Mouse (Mus musculus) forebrain, embryonic 16.5 days (tissue): ENCODE results near the gene Klk1. TPM values are rescaled to one million over a fixed set of nuclear protein-coding genes. Genes with fewer than 3 reads are reported as not detected.

ENCODE experiments used
- polyA plus RNA-seq: library from polyadenylated mRNA; unstranded; fragments of >200 nt; fragmentation: Nextera tagmentation; extraction: Ambion mirVana; gene quantifications from 2 replicates; pipeline ENCODE4 v1.2.1, GENCODE M21; 2015

Gene Klk1
- polyA plus RNA-seq, 1 experiment from 2014 or later = not detected

Other genes with a start within 250 kb of the Klk1 start
- not detected in 2 replicates for gene Klk1b9, start 249.3 kb upstream of the Klk1 start, polyA plus RNA-seq
- gene Klk1b11, start 229.5 kb upstream of the Klk1 start, polyA plus RNA-seq = not detected in 2 replicates
- gene Klk1b26, start 213.2 kb upstream of the Klk1 start, polyA plus RNA-seq = not detected in 2 replicates
- gene Klk1b27, start 173.1 kb upstream of the Klk1 start, polyA plus RNA-seq = not detected in 2 replicates
- gene Klk1b21, start 123.0 kb upstream of the Klk1 start, polyA plus RNA-seq = not detected in 2 replicates
- gene Klk1b22, start 112.7 kb upstream of the Klk1 start, polyA plus RNA-seq = not detected in 2 replicates
- gene Klk1b16, start 88.6 kb upstream of the Klk1 start, polyA plus RNA-seq = not detected in 2 replicates
- not detected in 2 replicates for gene Klk1b24, start 37.1 kb upstream of the Klk1 start, polyA plus RNA-seq
- not detected in 2 replicates for gene Klk1b3, start 27.2 kb upstream of the Klk1 start, polyA plus RNA-seq
- gene Klk1b4, start 17.9 kb upstream of the Klk1 start, polyA plus RNA-seq = not detected in 2 replicates
- gene Klk1b5, start 9.4 kb upstream of the Klk1 start, polyA plus RNA-seq = not detected in 2 replicates
- gene Gm36864, start 10.8 kb downstream of the Klk1 start, polyA plus RNA-seq = not detected in 2 replicates
- 1.1 and 1.4 TPM in 2 replicates for gene 1700028J19Rik, start 21.3 kb downstream of the Klk1 start, polyA plus RNA-seq
- 240 and 264 TPM in 2 replicates for gene 2410002F23Rik, start 21.4 kb downstream of the Klk1 start, polyA plus RNA-seq
- not detected in 2 replicates for gene Acp4, start 32.0 kb downstream of the Klk1 start, polyA plus RNA-seq
- gene Gm15517, start 36.1 kb downstream of the Klk1 start, polyA plus RNA-seq = not detected in 2 replicates
- 3.5 and 4.4 TPM in 2 replicates for gene Clec11a, start 81.5 kb downstream of the Klk1 start, polyA plus RNA-seq
- gene Shank1, start 84.9 kb downstream of the Klk1 start, polyA plus RNA-seq = 20.4 and 26.5 TPM in 2 replicates
- gene Syt3, start 158.7 kb downstream of the Klk1 start, polyA plus RNA-seq = 27.2 and 37.2 TPM in 2 replicates
- 0.86 and 2.3 TPM in 2 replicates for gene 1700008O03Rik, start 160.5 kb downstream of the Klk1 start, polyA plus RNA-seq
- gene Lrrc4b, start 203.7 kb downstream of the Klk1 start, polyA plus RNA-seq = 10.6 and 12.6 TPM in 2 replicates
- gene Aspdh, start 240.0 kb downstream of the Klk1 start, polyA plus RNA-seq = 2.6 and 3.7 TPM in 2 replicates
- 51.4 and 61.8 TPM in 2 replicates for gene Josd2, start 242.6 kb downstream of the Klk1 start, polyA plus RNA-seq